Mouse (Mus musculus) cerebellum, adult 9-10 months (tissue): ENCODE results near the gene Acvr2a.
"Not testable (repeated sequence)": the region's sequence is repeated elsewhere in the genome, so short reads cannot be mapped to it uniquely, and the experiment has no call there.

Experiments used
- DNase-seq: peaks from one replicate; pipeline ENCODE4 v3.0.0; 2022

Gene Acvr2a

DNA sequence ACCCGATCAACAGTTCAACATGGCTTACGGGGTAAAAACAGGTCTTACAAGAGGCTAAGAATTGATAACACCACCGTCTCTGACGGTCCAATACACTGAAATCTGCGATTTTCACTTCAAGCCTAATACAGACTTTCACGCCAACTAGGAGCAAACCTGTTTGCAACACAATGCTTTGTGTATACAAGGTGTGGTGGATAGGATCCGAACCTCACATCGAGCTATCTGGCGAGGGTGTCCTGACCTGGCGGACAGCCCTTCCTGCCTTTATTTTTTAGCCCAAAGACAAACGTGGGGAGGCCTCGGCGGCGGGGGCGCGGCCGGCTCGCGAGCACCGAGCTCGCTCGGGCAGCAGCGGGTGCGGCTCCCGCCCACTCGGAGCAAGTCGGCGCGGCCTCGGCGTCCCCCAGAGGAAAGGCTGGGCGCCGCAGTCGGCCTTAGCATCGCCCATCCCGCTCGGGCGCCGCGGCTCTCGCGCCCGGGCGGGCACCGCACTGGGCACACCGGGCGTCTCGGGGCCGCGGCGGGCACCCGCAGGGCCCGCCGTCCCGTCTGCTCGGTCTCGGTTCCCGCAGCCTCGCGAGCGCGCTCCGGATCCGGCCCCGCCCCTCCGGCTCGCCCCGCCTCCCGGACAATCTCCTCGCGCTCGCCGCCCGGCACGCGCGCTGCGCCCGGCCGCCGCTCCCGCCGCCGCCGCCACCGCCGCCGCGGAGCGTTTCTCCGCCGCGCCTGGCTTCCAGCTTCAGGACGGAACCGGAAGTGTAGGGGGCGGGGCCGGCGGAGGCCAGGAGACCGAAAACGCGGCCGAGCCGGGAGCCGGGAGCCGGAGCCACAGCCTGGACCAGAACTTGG, at the start of gene Acvr2a:
Gene Acvr2a, plus strand, starts transcription at position 739 of the 852 bp plus-strand sequence.
- DNase-seq = peak; percentile 91

- DNase-seq = no peak
Observed at GRCm38 (mm10) chr2:48766513-48766912, 47.4 kb upstream of the Acvr2a start.

- DNase-seq = no peak
Observed at GRCm38 (mm10) chr2:48767778-48768177, 46.1 kb upstream of the Acvr2a start.

DNA sequence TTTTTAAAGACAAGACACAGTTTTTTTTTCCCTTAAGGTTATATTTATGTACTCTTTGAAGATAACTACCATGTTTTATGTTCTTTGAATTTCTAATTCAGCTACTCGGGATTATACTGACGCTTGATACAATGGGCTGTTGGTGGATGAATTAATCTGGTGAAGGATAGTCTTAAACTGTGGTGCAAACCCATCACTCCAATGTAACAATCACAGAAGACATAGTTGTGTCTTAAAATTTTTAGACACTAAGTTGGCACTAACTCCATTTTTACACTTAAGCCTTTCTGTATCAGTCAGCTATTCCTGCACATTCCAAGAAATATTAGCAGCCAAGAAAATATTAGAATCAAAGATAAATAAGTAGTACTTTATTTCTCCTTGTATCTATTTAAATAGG, 45.7 kb upstream of the Acvr2a start:
- DNase-seq = no peak

DNA sequence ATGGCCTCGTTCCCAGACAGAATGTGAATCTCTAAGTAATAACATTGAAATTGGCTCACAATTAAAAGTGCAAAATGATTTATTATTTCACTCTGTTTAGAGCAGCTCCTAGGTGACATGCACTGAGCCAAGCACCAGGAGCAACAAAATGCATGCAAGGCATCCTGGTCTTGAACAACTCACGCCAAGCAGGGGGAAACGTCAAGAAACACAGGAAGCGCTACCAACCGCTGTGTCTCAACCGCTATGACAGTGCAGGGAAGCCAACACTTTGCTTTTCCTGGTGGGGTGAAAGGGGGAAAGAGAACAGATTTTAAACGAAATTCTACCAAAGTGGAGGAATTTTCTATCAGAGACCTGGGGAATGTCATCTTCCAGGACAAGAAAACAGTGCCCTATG, 43.8 kb upstream of the Acvr2a start:
- no peak for DNase-seq

DNA sequence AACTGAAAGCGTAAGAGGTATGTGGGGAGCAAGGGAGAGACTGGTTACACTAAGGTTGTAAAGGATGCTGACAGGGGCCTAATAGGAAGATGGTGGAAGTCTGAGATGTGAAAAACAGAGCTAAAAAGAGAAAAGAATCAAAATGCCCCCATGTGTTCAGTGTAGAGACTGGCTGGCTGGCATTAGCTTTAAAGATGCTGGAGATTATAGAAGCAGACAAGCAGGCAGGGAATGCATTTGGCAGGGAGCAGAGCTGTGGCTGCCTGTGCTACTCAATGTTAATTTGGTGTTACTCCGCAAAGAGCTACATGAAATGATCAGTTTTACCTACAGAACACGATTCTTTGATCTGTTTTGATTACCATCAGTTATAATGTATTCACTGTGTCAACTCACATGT, 43.3 kb upstream of the Acvr2a start:
- DNase-seq = no peak

GRCm38 (mm10) chr2:48775281-48775680, 38.6 kb upstream of the Acvr2a start:
- no peak for DNase-seq

DNA sequence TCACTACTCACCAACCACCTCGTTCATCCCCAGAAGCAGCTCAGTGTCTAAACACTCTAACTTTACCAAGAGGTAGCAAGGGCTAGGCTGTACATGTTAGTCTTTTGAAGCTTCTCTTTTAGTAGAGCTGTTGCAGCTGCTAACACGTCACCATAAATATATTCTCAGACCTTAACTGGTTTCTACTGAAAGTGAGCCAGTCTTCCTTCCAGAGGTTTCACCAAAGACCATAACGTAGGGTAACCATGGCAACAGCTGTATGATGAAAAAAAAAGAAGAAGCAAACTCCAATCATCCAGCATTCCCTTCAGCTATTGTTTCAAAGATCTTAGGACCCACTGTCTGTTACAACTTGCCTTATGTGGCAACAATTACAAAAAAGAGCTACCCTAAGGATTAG, 25.0 kb upstream of the Acvr2a start:
- no peak for DNase-seq

DNA sequence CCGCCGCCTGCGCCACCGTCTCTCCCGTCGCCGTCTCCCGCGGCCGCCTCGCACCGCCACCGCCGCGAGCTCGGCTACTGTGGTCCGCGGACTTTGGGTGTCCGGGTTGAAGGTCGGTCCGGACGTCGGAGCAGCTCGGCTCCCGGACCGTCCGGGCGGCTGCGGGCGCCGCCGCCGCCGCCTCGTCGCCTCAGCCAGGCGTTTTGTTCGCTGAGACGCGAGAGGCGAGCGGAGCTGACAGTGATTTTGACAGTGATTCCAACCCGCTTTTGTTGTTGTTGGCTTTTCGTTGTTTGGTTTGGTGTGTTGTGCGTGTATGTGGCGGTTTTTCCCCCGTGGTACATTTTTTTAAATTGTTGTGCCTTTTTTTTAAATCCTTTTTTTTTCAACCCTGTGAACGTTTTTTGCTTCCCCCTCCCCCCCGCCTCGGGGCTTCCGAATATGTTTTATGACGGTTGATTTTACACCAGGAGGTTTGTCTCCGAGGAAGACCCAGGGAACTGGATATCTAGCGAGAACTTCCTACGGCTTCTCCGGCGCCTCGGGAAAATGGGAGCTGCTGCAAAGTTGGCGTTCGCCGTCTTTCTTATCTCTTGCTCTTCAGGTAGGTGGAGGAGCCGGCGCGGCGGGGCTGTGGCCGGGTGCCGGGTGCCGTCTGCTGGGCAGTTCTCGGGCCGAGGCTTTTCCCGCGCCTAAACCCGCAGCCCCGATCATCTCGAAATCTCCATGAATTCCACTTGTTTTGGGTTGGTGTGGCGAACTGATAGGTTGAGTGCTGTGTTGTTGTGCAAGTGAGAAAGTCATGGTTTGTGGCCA, 522 bp downstream of the Acvr2a start:
- peak; percentile 61 for DNase-seq

DNA sequence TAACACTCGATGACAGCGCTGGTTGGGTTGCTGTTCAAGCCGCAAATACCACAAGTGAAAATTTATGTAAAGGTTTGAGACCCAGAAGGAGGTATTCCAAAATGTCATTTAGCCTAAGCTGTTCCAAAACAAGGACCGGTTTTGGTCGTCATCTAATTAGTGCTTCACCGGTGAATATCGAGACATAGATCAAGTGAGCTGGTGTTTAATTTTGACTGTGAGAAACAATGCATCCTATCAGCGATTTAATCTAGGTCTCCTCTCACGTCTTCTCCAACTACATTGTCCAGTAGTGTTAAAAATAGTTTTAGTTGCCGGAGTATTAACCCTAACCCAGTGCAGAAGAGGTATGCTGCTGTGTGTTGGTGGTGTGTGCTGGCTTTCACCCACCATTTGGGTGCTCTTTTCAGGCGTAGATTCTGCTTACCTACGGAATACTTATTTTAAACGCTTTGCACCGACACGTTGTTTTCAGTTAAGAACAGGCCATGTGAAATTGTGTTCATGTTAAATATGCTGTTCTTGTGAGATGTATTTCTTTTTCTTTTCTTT, 1.2 kb downstream of the Acvr2a start:
- no peak for DNase-seq

GRCm38 (mm10) chr2:48816141-48817028, 2.5 kb downstream of the Acvr2a start:
- DNase-seq = no peak

- DNase-seq = no peak
Observed at GRCm38 (mm10) chr2:48825878-48826277, 12.0 kb downstream of the Acvr2a start.

GRCm38 (mm10) chr2:48826380-48826779, 12.5 kb downstream of the Acvr2a start:
- no peak for DNase-seq

- peak; percentile 53 for DNase-seq
Observed at GRCm38 (mm10) chr2:48830492-48830891, 16.6 kb downstream of the Acvr2a start.

- DNase-seq = no peak
Observed at GRCm38 (mm10) chr2:48832305-48832704, 18.4 kb downstream of the Acvr2a start.

DNA sequence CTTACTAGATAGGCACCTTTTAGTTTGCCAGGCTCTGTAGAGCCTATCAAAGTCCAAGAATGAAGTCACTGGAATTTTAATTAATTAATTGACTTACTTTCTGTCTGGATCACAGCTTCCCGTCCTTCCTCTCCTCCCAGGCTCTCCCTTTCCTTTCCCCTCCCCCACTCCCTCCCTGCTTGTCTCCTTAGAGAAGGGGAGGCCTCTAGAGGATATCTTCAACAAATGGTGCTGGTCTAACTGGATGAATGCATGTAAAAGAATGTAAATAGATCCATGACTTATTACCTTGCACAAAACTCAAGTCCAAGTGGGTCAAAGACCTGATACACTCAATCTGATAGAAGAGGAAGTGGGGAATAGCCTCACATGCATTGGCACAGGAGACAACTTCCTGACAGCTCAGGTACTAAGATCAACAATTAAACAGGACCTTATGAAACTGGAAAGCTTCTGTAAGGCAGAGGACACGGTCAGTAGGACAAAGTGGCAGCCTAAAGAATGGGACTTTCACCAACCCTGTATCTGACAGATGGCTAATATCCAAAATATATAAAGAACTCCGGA, 20.1 kb downstream of the Acvr2a start:
- no peak for DNase-seq

GRCm38 (mm10) chr2:48841611-48842470, 27.9 kb downstream of the Acvr2a start:
- no peak for DNase-seq

- no peak for DNase-seq
Observed at GRCm38 (mm10) chr2:48846689-48847398, 32.9 kb downstream of the Acvr2a start.

DNA sequence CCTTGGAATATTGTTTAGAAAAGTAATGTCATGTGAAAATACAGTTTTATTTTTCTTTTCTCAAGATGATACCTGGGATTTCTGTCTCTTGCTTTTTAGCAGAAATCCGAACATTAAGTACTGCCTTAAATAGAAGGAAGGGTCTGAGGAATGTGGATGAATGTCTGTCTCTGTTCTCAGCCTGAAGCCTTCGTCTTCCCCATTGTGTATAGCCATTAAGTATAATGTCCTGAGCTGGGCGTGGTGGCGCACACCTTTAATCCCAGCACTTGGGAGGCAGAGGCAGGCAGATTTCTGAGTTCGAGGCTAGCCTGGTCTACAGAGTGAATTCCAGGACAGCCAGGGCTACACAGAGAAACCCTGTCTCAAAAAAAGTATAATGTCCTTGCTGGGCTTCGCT, 51.7 kb downstream of the Acvr2a start:
- not testable (repeated sequence) for DNase-seq

DNA sequence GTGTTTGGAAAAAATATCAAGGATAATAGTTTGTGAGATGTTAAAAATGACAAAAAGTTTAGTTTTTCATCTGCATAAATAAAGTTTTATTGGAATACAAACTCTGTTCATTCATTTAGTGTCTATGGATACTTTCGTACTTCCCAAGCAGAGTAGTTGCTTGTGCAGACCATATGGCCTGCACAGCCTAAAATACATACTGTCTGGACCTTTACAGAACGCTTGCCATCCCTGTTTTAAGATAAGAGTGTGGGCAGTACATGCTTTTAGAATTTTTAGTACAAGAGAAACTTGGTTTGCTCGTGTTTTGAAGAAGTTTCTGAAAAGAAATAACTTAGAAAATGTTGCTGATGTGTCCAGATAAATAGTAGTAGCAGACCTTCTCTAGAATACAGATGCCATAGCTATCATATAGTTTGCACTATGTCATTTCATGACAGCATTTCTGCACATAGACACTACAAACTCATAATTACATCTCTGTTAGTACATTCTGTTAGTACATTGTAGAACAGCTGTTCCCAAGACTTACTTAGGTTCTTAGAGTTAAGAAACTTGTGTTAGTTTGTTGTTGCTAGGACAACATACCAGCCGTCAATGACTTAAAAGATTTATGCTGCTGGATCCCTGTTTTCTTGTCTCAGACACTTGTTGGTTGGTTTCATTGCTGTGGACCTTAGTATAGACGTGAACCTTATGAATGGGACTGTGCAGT, 54.4 kb downstream of the Acvr2a start:
- no peak for DNase-seq
